Mouse (Mus musculus) forebrain, embryonic 13.5 days (tissue): ENCODE results near the gene Gm4792. TPM values are rescaled to one million over a fixed set of nuclear protein-coding genes. Genes with fewer than 3 reads are reported as not detected.

ENCODE experiments used
- ATAC-seq: fragments of 200-750 bp; cut with Nextera tagmentation; 2 replicates; pipeline ENCODE4 v1.8.0; 2017
- H3K27ac ChIP-seq: fragments of 300-500 bp; sonication (generic); 2 replicates; pipeline ENCODE4 v1.5.1; 2015; ENCODE audit warnings: inconsistent platforms, mild to moderate bottlenecking, moderate library complexity
- H3K27me3 ChIP-seq: fragments of 300-500 bp; sonication (generic); 2 replicates; pipeline ENCODE4 v1.6.1; 2015; ENCODE audit warnings: mild to moderate bottlenecking, inconsistent platforms
- H3K36me3 ChIP-seq: fragments of 300-500 bp; sonication (generic); 2 replicates; pipeline ENCODE4 v1.6.1; 2015; ENCODE audit warnings: mild to moderate bottlenecking, inconsistent platforms; ENCODE audit not compliant: poor library complexity, severe bottlenecking
- H3K4me1 ChIP-seq: fragments of 300-500 bp; sonication (generic); 2 replicates; pipeline ENCODE4 v1.6.1; 2015; ENCODE audit warnings: inconsistent platforms
- H3K4me2 ChIP-seq: fragments of 300-500 bp; sonication (generic); 2 replicates; pipeline ENCODE4 v1.6.1; 2015; ENCODE audit warnings: inconsistent platforms, mild to moderate bottlenecking, moderate library complexity
- H3K4me3 ChIP-seq: fragments of 300-500 bp; sonication (generic); 2 replicates; pipeline ENCODE4 v1.5.1; 2015; ENCODE audit warnings: mild to moderate bottlenecking, inconsistent platforms
- H3K9ac ChIP-seq: fragments of 300-500 bp; sonication (generic); 2 replicates; pipeline ENCODE4 v1.6.1; 2015; ENCODE audit warnings: mild to moderate bottlenecking, inconsistent platforms
- H3K9me3 ChIP-seq: fragments of 300-500 bp; sonication (generic); replicated peaks from 2 replicates; pipeline ENCODE4 v1.6.1; 2016; ENCODE audit warnings: inconsistent platforms
- WGBS: fragments of 180-500 bp; shearing (Covaris S2); methylation state at CpG from one replicate; pipeline ENCODE4 v1.1.7; 2015; 5-methylcytosine and 5-hydroxymethylcytosine counted together
- polyA plus RNA-seq: library from polyadenylated mRNA; unstranded; fragments of >200 nt; fragmentation: Nextera tagmentation; extraction: Ambion mirVana; gene quantifications from 2 replicates; pipeline ENCODE4 v1.2.1, GENCODE M21; 2015

The Gm4792 gene
- 0.22 TPM in 1 of 2 replicates, not detected in the other for polyA plus RNA-seq

- no peak within 1 kb of the TSS for H3K4me3 ChIP-seq
- H3K4me1 ChIP-seq, result peaks cover 21% of the 10 kb centered on the region
- H3K4me2 ChIP-seq, result no peak within 1 kb of the TSS
- no peak within 1 kb of the TSS for H3K27ac ChIP-seq
- 83% methylated on average over 3 of the region's 3 CpGs for WGBS
- H3K9ac ChIP-seq, result no peak within 1 kb of the TSS
- no peaks in the 10 kb centered on the region for H3K9me3 ChIP-seq
- H3K36me3 ChIP-seq, result no peaks in the 10 kb centered on the region
- ATAC-seq, result no peak
- no peaks in the 10 kb centered on the region for H3K27me3 ChIP-seq
Measured at GRCm38 (mm10) chr10:94298471-94298870, at the start of gene Gm4792. Gm4792 (minus strand) TSS chr10:94298703.

- Histone ChIP-seq H3K9me3 (no peaks in the 10 kb centered on the region), H3K4me1 (no peaks in the 10 kb centered on the region), H3K9ac (no peak overlapping the region), H3K36me3 (no peaks in the 10 kb centered on the region), H3K4me2 (no peak overlapping the region), H3K4me3 (no peak overlapping the region), H3K27ac (no peak overlapping the region), H3K27me3 (no peaks in the 10 kb centered on the region)
- no peak for ATAC-seq
- WGBS, result 95% methylated on average over 10 of the region's 10 CpGs
Measured at GRCm38 (mm10) chr10:94347959-94348358, 49.5 kb upstream of the Gm4792 start.

GRCm38 (mm10) chr10:94347296-94347695 is 48.8 kb upstream of the Gm4792 start:
- ATAC-seq, result no peak
- H3K36me3 ChIP-seq, result no peaks in the 10 kb centered on the region

DNA sequence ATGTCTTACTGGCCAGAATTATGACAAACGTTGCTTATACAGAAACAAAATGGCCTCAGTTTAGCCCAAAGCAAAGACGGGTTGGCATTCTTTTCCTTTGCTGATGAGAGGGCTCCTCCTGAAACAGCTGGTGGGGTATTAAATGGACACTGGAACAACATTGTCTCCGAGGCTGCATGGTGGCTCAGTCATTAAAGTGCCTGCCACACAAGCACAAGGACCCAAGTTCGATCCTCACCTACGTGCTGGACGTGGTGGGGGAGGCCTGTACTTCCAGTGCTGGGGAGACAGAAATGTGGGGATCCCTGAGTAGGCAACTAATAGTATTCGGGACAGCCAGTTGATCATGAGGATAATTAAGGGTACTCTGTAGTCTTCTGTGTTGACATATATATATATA is 48.1 kb upstream of the Gm4792 start:
- H3K4me3 ChIP-seq, result no peak overlapping the region
- WGBS, result 94% methylated on average over 7 of the region's 7 CpGs
- H3K9ac ChIP-seq, result no peak overlapping the region
- no peaks in the 10 kb centered on the region for H3K4me1 ChIP-seq
- H3K27me3 ChIP-seq, result no peaks in the 10 kb centered on the region
- H3K4me2 ChIP-seq, result no peak overlapping the region
- H3K27ac ChIP-seq, result no peak overlapping the region
- no peaks in the 10 kb centered on the region for H3K36me3 ChIP-seq
- no peaks in the 10 kb centered on the region for H3K9me3 ChIP-seq
- ATAC-seq, result no peak

More at GRCm38 (mm10) chr10:94347296-94347695, 48.8 kb upstream of the Gm4792 start:
- H3K9ac ChIP-seq, result no peak overlapping the region
- no peaks in the 10 kb centered on the region for H3K27me3 ChIP-seq
- no peak overlapping the region for H3K4me3 ChIP-seq
- H3K4me2 ChIP-seq, result no peak overlapping the region
- H3K4me1 ChIP-seq, result no peaks in the 10 kb centered on the region
- WGBS, result 75% methylated on average over 10 of the region's 10 CpGs
- H3K27ac ChIP-seq, result no peak overlapping the region
- no peaks in the 10 kb centered on the region for H3K9me3 ChIP-seq

DNA sequence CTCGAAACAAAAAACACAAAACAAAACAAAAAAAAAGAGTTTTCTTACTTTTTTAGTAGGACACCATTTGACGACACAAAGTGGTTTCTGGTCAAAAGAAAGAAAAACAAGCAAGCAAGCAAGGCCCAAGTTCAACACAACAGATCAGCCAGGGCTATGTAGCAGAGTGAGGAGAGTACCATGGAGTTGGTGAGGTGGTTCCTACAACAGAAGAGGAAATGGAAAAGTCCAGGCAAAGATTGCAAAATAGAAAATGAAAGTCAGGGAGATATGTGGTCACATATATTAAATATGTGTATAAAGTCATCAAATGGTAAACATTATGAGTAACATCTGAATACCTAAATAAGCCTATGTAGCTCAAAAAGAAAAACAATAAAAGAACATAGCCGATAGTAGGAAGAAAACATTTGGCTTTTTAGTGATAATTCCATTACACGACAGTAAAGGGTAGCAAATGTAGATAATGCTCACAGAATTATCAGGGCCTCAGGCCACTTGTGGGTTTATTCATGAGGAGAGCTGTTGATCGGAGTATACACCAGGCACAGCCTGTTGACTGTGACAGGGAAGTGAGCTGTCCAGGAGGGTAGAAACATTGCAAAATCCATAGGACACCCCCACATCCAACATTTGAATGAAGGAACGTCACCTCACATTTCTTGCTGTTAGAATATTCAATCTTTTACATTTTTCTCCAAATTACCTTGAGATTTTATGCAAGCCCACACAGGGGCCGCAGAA is 47.2 kb upstream of the Gm4792 start:
- Histone ChIP-seq H3K4me2 (no peak overlapping the region), H3K4me1 (no peaks in the 10 kb centered on the region), H3K9me3 (no peaks in the 10 kb centered on the region), H3K36me3 (no peaks in the 10 kb centered on the region), H3K27me3 (no peaks in the 10 kb centered on the region), H3K4me3 (no peak overlapping the region), H3K27ac (no peak overlapping the region), H3K9ac (no peak overlapping the region)
- ATAC-seq, result no peak
- WGBS, result 89% methylated on average over 7 of the region's 7 CpGs

GRCm38 (mm10) chr10:94344631-94345417 is 46.3 kb upstream of the Gm4792 start:
- H3K27me3 ChIP-seq, result no peaks in the 10 kb centered on the region
- H3K4me1 ChIP-seq, result no peaks in the 10 kb centered on the region
- no peak overlapping the region for H3K9ac ChIP-seq
- WGBS, result 57% methylated on average over 22 of the region's 22 CpGs
- H3K36me3 ChIP-seq, result no peaks in the 10 kb centered on the region
- no peak overlapping the region for H3K4me3 ChIP-seq
- no peak overlapping the region for H3K4me2 ChIP-seq
- ATAC-seq, result no peak
- no peak overlapping the region for H3K27ac ChIP-seq
- no peaks in the 10 kb centered on the region for H3K9me3 ChIP-seq

- Histone ChIP-seq H3K9me3 (no peaks in the 10 kb centered on the region), H3K4me3 (no peak overlapping the region), H3K9ac (no peak overlapping the region), H3K27me3 (no peaks in the 10 kb centered on the region), H3K36me3 (no peaks in the 10 kb centered on the region), H3K4me2 (no peak overlapping the region), H3K4me1 (no peaks in the 10 kb centered on the region), H3K27ac (no peak overlapping the region)
- no peak for ATAC-seq
- 90% methylated on average over 7 of the region's 7 CpGs for WGBS
Measured at GRCm38 (mm10) chr10:94343581-94343980, 45.1 kb upstream of the Gm4792 start.

DNA sequence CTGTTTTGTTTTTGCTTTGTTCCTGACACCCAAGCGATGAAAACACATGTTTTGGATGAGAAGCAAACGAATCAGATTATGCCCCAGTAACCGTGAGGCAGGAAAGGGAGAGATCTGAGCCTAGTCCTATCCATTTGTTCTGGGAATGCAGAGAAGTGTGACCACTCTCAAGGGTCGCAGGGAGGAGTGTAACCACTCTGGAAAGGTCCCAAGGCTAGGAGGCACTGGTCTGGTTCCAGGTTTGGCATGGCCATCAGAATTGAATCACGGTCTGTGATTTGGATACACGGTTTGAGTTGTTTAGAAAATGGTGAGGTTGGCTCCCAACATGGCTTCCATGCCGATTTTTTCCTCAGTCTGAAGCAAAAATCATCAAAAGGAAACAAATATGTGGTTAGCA is 43.8 kb upstream of the Gm4792 start:
- no peak overlapping the region for H3K4me3 ChIP-seq
- H3K9ac ChIP-seq, result no peak overlapping the region
- H3K27ac ChIP-seq, result no peak overlapping the region
- H3K4me1 ChIP-seq, result no peaks in the 10 kb centered on the region
- no peak overlapping the region for H3K4me2 ChIP-seq
- 74% methylated on average over 7 of the region's 7 CpGs for WGBS
- no peaks in the 10 kb centered on the region for H3K27me3 ChIP-seq
- no peak for ATAC-seq
- no peaks in the 10 kb centered on the region for H3K9me3 ChIP-seq
- H3K36me3 ChIP-seq, result no peaks in the 10 kb centered on the region

DNA sequence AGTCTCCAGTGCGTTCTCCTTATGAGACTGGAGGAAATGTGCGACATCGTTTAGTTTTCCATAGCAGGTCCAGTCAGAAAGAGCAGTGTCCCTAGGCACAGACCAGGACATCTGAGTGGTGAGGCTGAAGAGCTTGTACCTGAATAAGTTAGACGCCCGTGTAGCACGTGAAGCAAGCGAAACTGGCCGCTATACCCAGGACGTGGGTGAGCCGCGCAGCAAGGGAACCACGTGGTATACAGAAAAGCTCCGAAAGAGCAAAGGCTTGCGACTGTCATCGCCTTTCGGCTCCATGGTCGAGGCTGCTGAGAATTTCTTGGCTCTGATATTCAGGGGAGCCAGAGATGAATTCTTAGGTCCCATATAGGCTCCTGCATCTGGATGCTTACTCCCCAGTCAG is 43.0 kb upstream of the Gm4792 start:
- no peak overlapping the region for H3K4me2 ChIP-seq

DNA sequence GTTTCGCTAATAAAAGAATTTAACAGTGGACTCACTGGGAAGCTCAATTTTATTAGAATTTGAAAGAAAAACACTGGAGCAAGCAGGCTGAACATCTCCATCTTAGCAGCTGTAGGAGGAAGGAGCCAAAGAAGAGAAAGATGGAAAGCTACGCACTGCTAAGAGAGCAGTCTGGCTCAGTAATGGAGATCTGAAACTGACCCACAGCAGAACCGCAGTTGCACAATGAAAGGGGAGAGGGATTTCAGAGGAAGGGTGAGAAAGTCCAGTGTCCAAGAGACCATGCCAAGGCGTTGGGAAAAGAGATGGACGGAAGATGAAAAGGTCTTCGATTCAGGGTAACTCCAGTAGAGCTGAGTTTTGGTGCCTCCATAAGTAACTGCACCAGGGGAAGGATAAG is 37.6 kb upstream of the Gm4792 start:
- Histone ChIP-seq H3K36me3 (no peaks in the 10 kb centered on the region), H3K4me2 (no peak overlapping the region), H3K4me3 (no peak overlapping the region), H3K27me3 (no peaks in the 10 kb centered on the region), H3K9ac (no peak overlapping the region), H3K4me1 (no peaks in the 10 kb centered on the region), H3K27ac (no peak overlapping the region), H3K9me3 (no peaks in the 10 kb centered on the region)
- no peak for ATAC-seq
- 94% methylated on average over 6 of the region's 6 CpGs for WGBS

More for the DNA sequence above, 43.0 kb upstream of the Gm4792 start:
- no peaks in the 10 kb centered on the region for H3K36me3 ChIP-seq
- ATAC-seq, result no peak
- H3K27me3 ChIP-seq, result no peaks in the 10 kb centered on the region
- 69% methylated on average over 17 of the region's 17 CpGs for WGBS
- no peak overlapping the region for H3K4me3 ChIP-seq
- no peak overlapping the region for H3K27ac ChIP-seq
- H3K9ac ChIP-seq, result no peak overlapping the region
- no peaks in the 10 kb centered on the region for H3K4me1 ChIP-seq
- no peaks in the 10 kb centered on the region for H3K9me3 ChIP-seq

DNA sequence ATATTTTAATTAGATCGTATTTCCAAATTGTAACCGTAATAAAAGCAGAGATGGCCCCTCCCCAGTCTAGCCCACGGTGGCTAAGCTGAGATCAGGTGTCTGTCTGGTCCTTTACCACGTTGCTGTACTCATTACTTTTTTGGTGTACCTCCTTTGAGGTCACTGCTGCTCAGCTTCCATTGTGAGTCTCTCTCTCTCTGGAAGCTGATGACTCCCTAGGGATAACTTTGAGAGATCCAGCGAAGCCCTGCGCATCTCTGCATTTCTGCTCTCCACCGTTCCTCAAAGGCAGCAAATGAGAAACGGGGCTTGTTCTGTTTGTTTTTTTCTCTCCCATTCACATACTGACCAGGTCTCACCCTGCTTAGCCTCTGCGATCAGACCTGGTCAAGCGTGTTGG is 36.5 kb upstream of the Gm4792 start:
- no peak overlapping the region for H3K4me3 ChIP-seq

GRCm38 (mm10) chr10:94333328-94333727 is 34.8 kb upstream of the Gm4792 start:
- no peak overlapping the region for H3K4me3 ChIP-seq
- H3K36me3 ChIP-seq, result no peaks in the 10 kb centered on the region
- H3K27me3 ChIP-seq, result no peaks in the 10 kb centered on the region
- no peaks in the 10 kb centered on the region for H3K9me3 ChIP-seq
- peaks cover 10% of the 10 kb centered on the region for H3K4me1 ChIP-seq
- H3K4me2 ChIP-seq, result no peak overlapping the region
- no peak overlapping the region for H3K9ac ChIP-seq
- ATAC-seq, result no peak
- H3K27ac ChIP-seq, result no peak overlapping the region
- 89% methylated on average over 8 of the region's 8 CpGs for WGBS

More for the DNA sequence above, 36.5 kb upstream of the Gm4792 start:
- Histone ChIP-seq H3K4me1 (peaks cover 5% of the 10 kb centered on the region), H3K27me3 (no peaks in the 10 kb centered on the region), H3K4me2 (no peak overlapping the region), H3K36me3 (no peaks in the 10 kb centered on the region), H3K9me3 (no peaks in the 10 kb centered on the region), H3K27ac (no peak overlapping the region), H3K9ac (no peak overlapping the region)
- ATAC-seq, result no peak
- WGBS, result 82% methylated on average over 10 of the region's 10 CpGs
